23 mouse cellular contexts compared by ENCODE assay signal in the genomic region with DNA sequence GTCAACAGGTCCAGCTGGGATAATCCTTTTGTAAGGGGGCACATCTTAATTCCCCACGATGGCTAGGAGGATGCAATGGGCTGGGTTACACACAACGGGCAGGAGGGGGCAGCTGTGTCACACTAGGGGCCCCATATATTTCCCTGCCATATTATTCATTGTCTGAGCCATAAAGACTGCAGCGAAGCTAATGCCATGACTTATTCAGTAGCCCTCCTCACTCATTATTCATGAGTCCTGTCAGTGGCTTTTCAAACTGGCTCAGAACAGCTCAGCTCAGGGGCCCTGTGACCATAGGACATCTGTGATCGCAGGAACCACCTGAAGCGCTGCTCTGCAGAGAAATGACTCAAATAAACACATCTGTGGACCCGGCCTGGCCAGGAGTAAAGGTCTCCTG. TPM values are rescaled to one million over a fixed set of nuclear protein-coding genes. Genes with fewer than 3 reads are reported as not detected.
A peak's percentile ranks its signal among the peaks of the same experiment; 100 is the strongest.
DNase-seq lines count a peak whose midpoint lies in the region; ATAC-seq and TF ChIP-seq lines count a peak whose summit lies in the region.
"Had no signal": no experiment of that assay in that cellular context is flagged by ENCODE, and none has a peak within 500 bp of the region (broad histone marks: within the 10 kb centered on the region; RNA-seq: fewer than 3 reads in every experiment).

No protein-coding gene starts in this region.

- H3K4me2 ChIP-seq in forebrain, embryonic 12.5 days: 0 out of 2 replicates have a peak overlapping the region, but pooled peaks have one; percentile 13
- H3K4me2 ChIP-seq in forebrain, embryonic 15.5 days (replicated peaks): no peak overlapping the region
- H3K4me2 ChIP-seq in midbrain, embryonic 14.5 days (ENCODE audit: low read length): no peak overlapping the region
- no peak overlapping the region for H3K4me2 ChIP-seq in liver, embryonic 12.5 days
- H3K4me2 ChIP-seq: hindbrain, embryonic 15.5 days; limb, embryonic 12.5 days; liver, embryonic 15.5 days had no signal

- H3K9ac ChIP-seq in forebrain, embryonic 12.5 days: no peak overlapping the region
- no peak overlapping the region for H3K9ac ChIP-seq in forebrain, embryonic 15.5 days (replicated peaks)
- no peak overlapping the region for H3K9ac ChIP-seq in midbrain, embryonic 14.5 days (replicated peaks; ENCODE audit: low read length)
- no peak overlapping the region for H3K9ac ChIP-seq in liver, embryonic 12.5 days
- H3K9ac ChIP-seq: hindbrain, embryonic 15.5 days; limb, embryonic 12.5 days; liver, embryonic 15.5 days had no signal

- WGBS in forebrain, embryonic 12.5 days: 25% methylated on average over 6 of the region's 6 CpGs
- WGBS in forebrain, embryonic 15.5 days: 21% methylated on average over 6 of the region's 6 CpGs
- WGBS in spleen, adult 2 months: 42% methylated on average over 6 of the region's 6 CpGs
- WGBS in midbrain, embryonic 14.5 days: 3% methylated on average over 6 of the region's 6 CpGs
- WGBS in liver, embryonic 12.5 days (ENCODE audit: insufficient replicate concordance): 49% methylated on average over 6 of the region's 6 CpGs

- no peaks in the 10 kb centered on the region for H3K36me3 ChIP-seq in forebrain, embryonic 12.5 days (replicated peaks)
- no peaks in the 10 kb centered on the region for H3K36me3 ChIP-seq in forebrain, embryonic 15.5 days
- H3K36me3 ChIP-seq in spleen, adult 2 months (ENCODE audit: control insufficient read depth, insufficient read depth, low read length): no peaks in the 10 kb centered on the region
- H3K36me3 ChIP-seq in midbrain, embryonic 14.5 days (ENCODE audit: control insufficient read depth, insufficient read depth, low read length): no peaks in the 10 kb centered on the region
- no peaks in the 10 kb centered on the region for H3K36me3 ChIP-seq in liver, embryonic 12.5 days
- H3K36me3 ChIP-seq: hindbrain, embryonic 15.5 days; limb, embryonic 12.5 days; liver, embryonic 15.5 days had no signal

- H3K27me3 ChIP-seq in forebrain, embryonic 12.5 days: peaks cover 24% of the 10 kb centered on the region
- no peaks in the 10 kb centered on the region for H3K27me3 ChIP-seq in forebrain, embryonic 15.5 days
- no peaks in the 10 kb centered on the region for H3K27me3 ChIP-seq in spleen, adult 2 months (ENCODE audit: control insufficient read depth, insufficient read depth, low read length)
- peaks cover 23% of the 10 kb centered on the region; the same call in 1 of the 2 replicates for H3K27me3 ChIP-seq in midbrain, embryonic 14.5 days (ENCODE audit: control insufficient read depth, insufficient read depth, low read length)
- peaks cover 12% of the 10 kb centered on the region; the same call in 1 of the 2 replicates for H3K27me3 ChIP-seq in liver, embryonic 12.5 days (replicated peaks)
- H3K27me3 ChIP-seq: hindbrain, embryonic 15.5 days; Patski had no signal

- H3K4me1 ChIP-seq in forebrain, embryonic 12.5 days: peaks cover 27% of the 10 kb centered on the region
- H3K4me1 ChIP-seq in forebrain, embryonic 15.5 days: peaks cover 12% of the 10 kb centered on the region
- H3K4me1 ChIP-seq in spleen, adult 2 months (ENCODE audit: control insufficient read depth, insufficient read depth, insufficient read length): peaks cover 17% of the 10 kb centered on the region; the same call in 1 of the 2 replicates
- peaks cover 10% of the 10 kb centered on the region for H3K4me1 ChIP-seq in midbrain, embryonic 14.5 days (ENCODE audit: control insufficient read depth, insufficient read depth, low read length)
- peaks cover 3% of the 10 kb centered on the region; the same call in 1 of the 2 replicates for H3K4me1 ChIP-seq in liver, embryonic 12.5 days
- H3K4me1 ChIP-seq: liver, embryonic 15.5 days had no signal

- peak overlapping the region; percentile 19; the same call in 1 of the 2 replicates for H3K27ac ChIP-seq in forebrain, embryonic 12.5 days
- no peak overlapping the region for H3K27ac ChIP-seq in forebrain, embryonic 15.5 days (replicated peaks)
- H3K27ac ChIP-seq in spleen, adult 2 months (ENCODE audit: insufficient read depth, low read length): peak overlapping the region; percentile 62
- no peak overlapping the region; the same call in 1 of the 2 replicates for H3K27ac ChIP-seq in midbrain, embryonic 14.5 days (replicated peaks; ENCODE audit: low read depth, low read length)
- no peak overlapping the region for H3K27ac ChIP-seq in layer of hippocampus, adult 2 months
- no peak overlapping the region for H3K27ac ChIP-seq in liver, embryonic 12.5 days
- H3K27ac ChIP-seq: hindbrain, embryonic 15.5 days; limb, embryonic 12.5 days; liver, embryonic 15.5 days had no signal

- no peak for DNase-seq in spleen, adult 2 months (ENCODE audit: low read depth in 1 of 2, low spot score in 2 of 2)
- DNase-seq in spleen, postnatal 14 days (ENCODE audit: low spot score in 2 of 2): no peak
- DNase-seq in midbrain, embryonic 14.5 days: peak; percentile 79
- no peak for DNase-seq in layer of hippocampus, adult 2 months (ENCODE audit: low spot score in 2 of 2)
- DNase-seq in adrenal gland, adult 18-20 months (ENCODE audit: low spot score in 2 of 2): no peak
- DNase-seq: cerebellum, adult 9-10 months; gastrocnemius, postnatal 25 days; kidney, adult 11 months; kidney, postnatal 10 days; right cerebral cortex, postnatal 25 days had no signal

- TF ChIP-seq POLR2A in spleen, adult 2 months (IDR thresholded peaks at IDR 0.05; ENCODE audit: low read depth, low read length): no peak

- no peak for TF ChIP-seq CTCF in spleen, adult 2 months (IDR thresholded peaks at IDR 0.05; ENCODE audit: extremely low read depth, insufficient read depth, insufficient read length, insufficient replicate concordance)
- no peak for TF ChIP-seq CTCF in layer of hippocampus, adult 2 months (conservative IDR thresholded peaks at IDR 0.05)

- H3K4me3 ChIP-seq in forebrain, embryonic 12.5 days (replicated peaks): no peak overlapping the region
- no peak overlapping the region for H3K4me3 ChIP-seq in forebrain, embryonic 15.5 days
- H3K4me3 ChIP-seq in spleen, adult 2 months (ENCODE audit: extremely low read depth, insufficient read depth, insufficient read length): no peak overlapping the region
- H3K4me3 ChIP-seq in midbrain, embryonic 14.5 days (replicated peaks; ENCODE audit: low read depth, low read length): no peak overlapping the region
- no peak overlapping the region for H3K4me3 ChIP-seq in layer of hippocampus, adult 2 months
- H3K4me3 ChIP-seq in liver, embryonic 12.5 days: no peak overlapping the region
- H3K4me3 ChIP-seq: hindbrain, embryonic 15.5 days; limb, embryonic 12.5 days; liver, embryonic 15.5 days had no signal

- ATAC-seq in forebrain, embryonic 12.5 days (ENCODE audit: low FRiP score): peak; percentile 19; the same call in 1 of the 2 replicates
- no peak for ATAC-seq in forebrain, embryonic 15.5 days (replicated peaks)
- ATAC-seq in midbrain, embryonic 14.5 days (ENCODE audit: low FRiP score, low TSS enrichment): peak; percentile 72
- ATAC-seq in liver, embryonic 12.5 days: no peak
- ATAC-seq: activated CD4-positive, CD25-positive, alpha-beta regulatory T cell, adult 4 months; lung, postnatal 0 days; Patski had no signal

- H3K9me3 ChIP-seq in forebrain, embryonic 12.5 days: no peaks in the 10 kb centered on the region
- H3K9me3 ChIP-seq in forebrain, embryonic 15.5 days: no peaks in the 10 kb centered on the region
- no peaks in the 10 kb centered on the region for H3K9me3 ChIP-seq in midbrain, embryonic 14.5 days (ENCODE audit: control insufficient read depth, low read length)
- H3K9me3 ChIP-seq in liver, embryonic 12.5 days (replicated peaks): no peaks in the 10 kb centered on the region
- H3K9me3 ChIP-seq: hindbrain, embryonic 15.5 days; limb, embryonic 12.5 days; liver, embryonic 15.5 days had no signal

RNA-seq across cellular contexts. Expression of a gene that starts 14.2 kb away (rescaled TPM):
- 1.9 and 2.0 TPM in 2 replicates for polyA plus RNA-seq in forebrain, embryonic 12.5 days (2016; fragmentation: Nextera tagmentation; extraction: Ambion mirVana)
- 1.9 and 2.6 TPM in 2 replicates for polyA plus RNA-seq in forebrain, embryonic 15.5 days (2015; fragmentation: Nextera tagmentation; extraction: Ambion mirVana)
- polyA plus RNA-seq in spleen, adult 2 months (2012; rRNA removed): 0.39 and 0.66 TPM in 2 replicates
- 1.7 and 1.9 TPM in 2 replicates for polyA plus RNA-seq in midbrain, embryonic 14.5 days (2014; fragmentation: Nextera tagmentation; extraction: Ambion mirVana)
- total RNA-seq in layer of hippocampus, adult 2 months (2021): 1 to 10 TPM; 1.4 to 1.5 TPM
- under 1 TPM; 0.19 to 0.50 TPM for total RNA-seq in adrenal gland, adult 18-20 months (2021)
- polyA plus RNA-seq in liver, embryonic 12.5 days (2016; fragmentation: Nextera tagmentation; extraction: Ambion mirVana): 0.05 TPM in 1 of 2 replicates, not detected in the other
- total RNA-seq: megakaryocyte, adult 5-6 weeks had no signal
- polyA plus RNA-seq: activated CD4-positive, CD25-positive, alpha-beta regulatory T cell, adult 4 months had no signal

RNA-seq across cellular contexts. Expression of a gene that starts 23.7 kb away (rescaled TPM):
- polyA plus RNA-seq in forebrain, embryonic 12.5 days (2016; fragmentation: Nextera tagmentation; extraction: Ambion mirVana): 0.80 and 1.4 TPM in 2 replicates
- 0.52 and 0.83 TPM in 2 replicates for polyA plus RNA-seq in forebrain, embryonic 15.5 days (2015; fragmentation: Nextera tagmentation; extraction: Ambion mirVana)
- polyA plus RNA-seq in spleen, adult 2 months (2012; rRNA removed): 3.3 and 3.8 TPM in 2 replicates
- 0.88 and 0.96 TPM in 2 replicates for polyA plus RNA-seq in midbrain, embryonic 14.5 days (2014; fragmentation: Nextera tagmentation; extraction: Ambion mirVana)
- total RNA-seq in layer of hippocampus, adult 2 months (2021): 1 to 10 TPM; 2.9 to 5.4 TPM
- total RNA-seq in adrenal gland, adult 18-20 months (2021): under 1 TPM; 0.66 to 0.93 TPM
- 0.13 TPM in 1 of 2 replicates, not detected in the other for polyA plus RNA-seq in liver, embryonic 12.5 days (2016; fragmentation: Nextera tagmentation; extraction: Ambion mirVana)
- polyA plus RNA-seq: limb, embryonic 12.5 days had no signal

RNA-seq across cellular contexts. Expression of a gene that starts 54.3 kb away (rescaled TPM):
- 41.6 and 44.8 TPM in 2 replicates for polyA plus RNA-seq in forebrain, embryonic 12.5 days (2016; fragmentation: Nextera tagmentation; extraction: Ambion mirVana)
- polyA plus RNA-seq in forebrain, embryonic 15.5 days (2015; fragmentation: Nextera tagmentation; extraction: Ambion mirVana): 26.4 and 29.7 TPM in 2 replicates
- 0.14 and 0.18 TPM in 2 replicates for polyA plus RNA-seq in spleen, adult 2 months (2012; rRNA removed)
- polyA plus RNA-seq in midbrain, embryonic 14.5 days (2014; fragmentation: Nextera tagmentation; extraction: Ambion mirVana): 18.6 and 21.6 TPM in 2 replicates
- 10 to 100 TPM; 21.7 to 22.9 TPM for total RNA-seq in layer of hippocampus, adult 2 months (2021)
- total RNA-seq in adrenal gland, adult 18-20 months (2021): not detected
- not detected in 2 replicates for polyA plus RNA-seq in liver, embryonic 12.5 days (2016; fragmentation: Nextera tagmentation; extraction: Ambion mirVana)
- total RNA-seq: gastrocnemius, postnatal 25 days; heart, adult 8-10 months; megakaryocyte, adult 5-6 weeks had no signal
- polyA plus RNA-seq: activated CD4-positive, CD25-positive, alpha-beta regulatory T cell, adult 4 months; heart, embryonic 16.5 days; liver, embryonic 15.5 days had no signal

RNA-seq across cellular contexts. Expression of a gene that starts 57.3 kb away (rescaled TPM):
- polyA plus RNA-seq in forebrain, embryonic 12.5 days (2016; fragmentation: Nextera tagmentation; extraction: Ambion mirVana): not detected in 2 replicates
- polyA plus RNA-seq in forebrain, embryonic 15.5 days (2015; fragmentation: Nextera tagmentation; extraction: Ambion mirVana): not detected in 2 replicates
- polyA plus RNA-seq in spleen, adult 2 months (2012; rRNA removed): not detected in 2 replicates
- polyA plus RNA-seq in midbrain, embryonic 14.5 days (2014; fragmentation: Nextera tagmentation; extraction: Ambion mirVana): not detected in 2 replicates
- not detected for total RNA-seq in layer of hippocampus, adult 2 months (2021)
- not detected for total RNA-seq in adrenal gland, adult 18-20 months (2021)
- not detected in 2 replicates for polyA plus RNA-seq in liver, embryonic 12.5 days (2016; fragmentation: Nextera tagmentation; extraction: Ambion mirVana)
- total RNA-seq: gastrocnemius, postnatal 25 days; heart, adult 8-10 months; megakaryocyte, adult 5-6 weeks had no signal
- polyA plus RNA-seq: activated CD4-positive, CD25-positive, alpha-beta regulatory T cell, adult 4 months; C2C12; heart, embryonic 16.5 days; hindbrain, embryonic 15.5 days; limb, embryonic 12.5 days; liver, embryonic 15.5 days; lung, postnatal 0 days had no signal

Comparison
In these comparisons a context has a peak if more than half of its experiments do, and no peak if none do; other contexts are left out.
1. ATAC-seq: peak in forebrain, embryonic 12.5 days (single experiment) and midbrain, embryonic 14.5 days (single experiment); none in forebrain, embryonic 15.5 days (single experiment) and liver, embryonic 12.5 days (single experiment).
2. H3K27ac ChIP-seq: peak in forebrain, embryonic 12.5 days (single experiment) and spleen, adult 2 months (single experiment); none in forebrain, embryonic 15.5 days (single experiment), midbrain, embryonic 14.5 days (single experiment), layer of hippocampus, adult 2 months (single experiment) and liver, embryonic 12.5 days (single experiment).
3. RNA of a gene that starts 54.3 kb away (polyA plus RNA-seq): 41.6 to 44.8 TPM in forebrain, embryonic 12.5 days, 26.4 to 29.7 TPM in forebrain, embryonic 15.5 days and 18.6 to 21.6 TPM in midbrain, embryonic 14.5 days; 0.14 to 0.18 TPM in spleen, adult 2 months and not detected in liver, embryonic 12.5 days; every median in the first group is over 10 times any median in the second.